Mouse (Mus musculus) hindbrain, embryonic 13.5 days (tissue): ENCODE results near the gene Kirrel3. TPM values are rescaled to one million over a fixed set of nuclear protein-coding genes. Genes with fewer than 3 reads are reported as not detected.
A peak's percentile ranks its signal among the peaks of the same experiment; 100 is the strongest.

ENCODE experiments used
- ATAC-seq: fragments of 200-750 bp; cut with Nextera tagmentation; 2 replicates; pipeline ENCODE4 v1.8.0; 2017; ENCODE audit warnings: moderate TSS enrichment; ENCODE audit not compliant: low FRiP score
- H3K27ac ChIP-seq: fragments of 300-500 bp; sonication (generic); 2 replicates; pipeline ENCODE4 v1.5.1; 2015; ENCODE audit warnings: inconsistent platforms, mild to moderate bottlenecking, moderate library complexity
- H3K27me3 ChIP-seq: fragments of 300-500 bp; sonication (generic); 2 replicates; pipeline ENCODE4 v1.6.1; 2015; ENCODE audit warnings: mild to moderate bottlenecking, inconsistent platforms
- H3K36me3 ChIP-seq: fragments of 300-500 bp; sonication (generic); 2 replicates; pipeline ENCODE4 v1.6.1; 2015; ENCODE audit warnings: mild to moderate bottlenecking, inconsistent platforms
- H3K4me1 ChIP-seq: fragments of 300-500 bp; sonication (generic); replicated peaks from 2 replicates; pipeline ENCODE4 v1.6.1; 2015; ENCODE audit warnings: inconsistent platforms
- H3K4me2 ChIP-seq: fragments of 300-500 bp; sonication (generic); 2 replicates; pipeline ENCODE4 v1.6.1; 2015; ENCODE audit warnings: inconsistent platforms, mild to moderate bottlenecking, moderate library complexity
- H3K4me3 ChIP-seq: fragments of 300-500 bp; sonication (generic); 2 replicates; pipeline ENCODE4 v1.5.1; 2015; ENCODE audit warnings: mild to moderate bottlenecking, inconsistent platforms
- H3K9ac ChIP-seq: fragments of 300-500 bp; sonication (generic); 2 replicates; pipeline ENCODE4 v1.6.1; 2015; ENCODE audit warnings: mild to moderate bottlenecking, inconsistent platforms
- H3K9me3 ChIP-seq: fragments of 300-500 bp; sonication (generic); 2 replicates; pipeline ENCODE4 v1.6.1; 2016; ENCODE audit warnings: inconsistent platforms
- WGBS: fragments of 180-500 bp; shearing (Covaris S2); methylation state at CpG from one replicate; pipeline ENCODE4 v1.1.7; 2015; 5-methylcytosine and 5-hydroxymethylcytosine counted together
- polyA plus RNA-seq: library from polyadenylated mRNA; unstranded; fragments of >200 nt; fragmentation: Nextera tagmentation; extraction: Ambion mirVana; gene quantifications from 2 replicates; pipeline ENCODE4 v1.2.1, GENCODE M21; 2015

The Kirrel3 gene
- polyA plus RNA-seq, 1 experiment from 2014 or later = 26.2 TPM

GRCm38 (mm10) chr9:34770951-34771350 lies 285.3 kb downstream of the Kirrel3 start:
- WGBS = 92% methylated on average over 4 of the region's 4 CpGs
- Histone ChIP-seq H3K36me3 (no peaks in the 10 kb centered on the region), H3K4me2 (no peak overlapping the region), H3K4me1 (peaks cover 10% of the 10 kb centered on the region), H3K4me3 (no peak overlapping the region), H3K9me3 (0 out of 2 replicates have a peak, but pooled peaks cover 4% of the 10 kb centered on the region), H3K9ac (no peak overlapping the region), H3K27me3 (no peaks in the 10 kb centered on the region), H3K27ac (no peak overlapping the region)
- ATAC-seq = no peak

GRCm38 (mm10) chr9:34771401-34771800 lies 285.7 kb downstream of the Kirrel3 start:
- no peaks in the 10 kb centered on the region for H3K36me3 ChIP-seq
- no peak overlapping the region for H3K27ac ChIP-seq
- no peak overlapping the region for H3K9ac ChIP-seq
- no peak for ATAC-seq
- peaks cover 10% of the 10 kb centered on the region for H3K4me1 ChIP-seq
- 0 out of 2 replicates have a peak, but pooled peaks cover 4% of the 10 kb centered on the region for H3K9me3 ChIP-seq
- H3K27me3 ChIP-seq = no peaks in the 10 kb centered on the region
- no peak overlapping the region for H3K4me3 ChIP-seq
- H3K4me2 ChIP-seq = no peak overlapping the region

DNA sequence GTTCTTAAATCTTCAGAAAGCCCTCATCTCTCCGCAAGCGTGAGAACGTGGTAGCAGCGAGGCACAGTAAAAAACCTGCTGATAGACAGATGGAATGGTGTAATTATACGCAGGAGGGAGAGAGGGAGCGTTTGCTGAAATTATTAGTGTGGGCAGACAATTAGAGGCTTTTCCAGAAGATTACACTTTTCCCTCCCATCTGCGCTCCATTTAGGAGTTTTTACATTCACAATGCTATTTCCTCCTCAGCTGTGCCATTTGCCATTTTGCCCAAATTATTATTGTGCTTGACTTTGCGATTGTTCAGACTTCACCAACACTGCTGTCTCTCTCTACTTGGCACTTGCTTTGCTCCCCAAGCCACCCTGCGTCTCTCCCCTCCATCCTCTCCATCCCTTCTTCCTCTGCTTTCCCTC lies 286.3 kb downstream of the Kirrel3 start:
- no peak overlapping the region for H3K4me3 ChIP-seq
- H3K4me2 ChIP-seq = no peak overlapping the region
- H3K4me1 ChIP-seq = peaks cover 5% of the 10 kb centered on the region; the same call in 1 of the 2 replicates
- no peak overlapping the region for H3K27ac ChIP-seq
- 0 out of 2 replicates have a peak, but pooled peaks cover 4% of the 10 kb centered on the region for H3K9me3 ChIP-seq
- ATAC-seq = no peak
- WGBS = 78% methylated on average over 9 of the region's 9 CpGs
- no peak overlapping the region for H3K9ac ChIP-seq
- no peaks in the 10 kb centered on the region for H3K27me3 ChIP-seq
- no peaks in the 10 kb centered on the region for H3K36me3 ChIP-seq

- Histone ChIP-seq H3K4me2 (no peak overlapping the region), H3K4me3 (no peak overlapping the region), H3K27me3 (no peaks in the 10 kb centered on the region), H3K9ac (no peak overlapping the region), H3K4me1 (peaks cover 12% of the 10 kb centered on the region; the same call in 1 of the 2 replicates), H3K9me3 (no peaks in the 10 kb centered on the region), H3K27ac (no peak overlapping the region), H3K36me3 (no peaks in the 10 kb centered on the region)
- ATAC-seq = no peak
- WGBS = 85% methylated on average over 3 of the region's 3 CpGs
Observed at GRCm38 (mm10) chr9:34781356-34781755, 295.7 kb downstream of the Kirrel3 start.

GRCm38 (mm10) chr9:34787915-34788314 lies 302.2 kb downstream of the Kirrel3 start:
- H3K9ac ChIP-seq = no peak overlapping the region
- no peaks in the 10 kb centered on the region for H3K27me3 ChIP-seq
- H3K4me1 ChIP-seq = peaks cover 24% of the 10 kb centered on the region
- H3K27ac ChIP-seq = no peak overlapping the region
- H3K36me3 ChIP-seq = no peaks in the 10 kb centered on the region
- H3K4me3 ChIP-seq = no peak overlapping the region
- no peak for ATAC-seq
- 73% methylated on average over 3 of the region's 3 CpGs for WGBS
- no peaks in the 10 kb centered on the region for H3K9me3 ChIP-seq
- no peak overlapping the region for H3K4me2 ChIP-seq

DNA sequence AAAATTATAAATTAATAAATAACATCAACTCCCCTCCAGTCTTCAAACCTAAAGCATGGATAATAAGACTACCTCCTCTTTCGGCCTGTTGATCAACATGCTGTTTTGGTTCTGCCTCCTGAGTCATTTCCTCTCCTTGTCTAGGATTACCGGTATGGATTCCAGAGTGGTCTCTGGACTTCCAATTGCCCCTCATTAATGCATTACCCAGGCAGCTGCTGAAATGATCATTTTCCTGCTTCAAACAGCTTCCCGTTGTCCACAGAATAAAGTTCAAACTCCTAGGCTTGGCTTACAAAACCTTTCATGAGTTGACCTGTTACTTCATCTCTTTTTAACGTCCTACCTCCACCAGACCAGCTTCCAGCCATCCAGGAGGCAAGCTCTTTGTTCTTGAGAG lies 309.5 kb downstream of the Kirrel3 start:
- no peaks in the 10 kb centered on the region for H3K9me3 ChIP-seq
- 29% methylated on average over 4 of the region's 4 CpGs for WGBS
- no peak for ATAC-seq
- H3K4me3 ChIP-seq = no peak overlapping the region
- H3K4me1 ChIP-seq = peaks cover 16% of the 10 kb centered on the region
- no peak overlapping the region for H3K4me2 ChIP-seq
- no peaks in the 10 kb centered on the region for H3K36me3 ChIP-seq
- no peaks in the 10 kb centered on the region for H3K27me3 ChIP-seq
- no peak overlapping the region for H3K27ac ChIP-seq
- H3K9ac ChIP-seq = no peak overlapping the region

- Histone ChIP-seq H3K27me3 (no peaks in the 10 kb centered on the region), H3K4me2 (no peak overlapping the region), H3K9ac (no peak overlapping the region), H3K9me3 (no peaks in the 10 kb centered on the region), H3K4me1 (no peaks in the 10 kb centered on the region; the same call in 1 of the 2 replicates), H3K27ac (no peak overlapping the region), H3K4me3 (no peak overlapping the region), H3K36me3 (no peaks in the 10 kb centered on the region)
- ATAC-seq = no peak
- 64% methylated on average over 6 of the region's 6 CpGs for WGBS
Observed at GRCm38 (mm10) chr9:34797688-34798339, 312.1 kb downstream of the Kirrel3 start.

- Histone ChIP-seq H3K4me3 (no peak overlapping the region), H3K9me3 (no peaks in the 10 kb centered on the region), H3K27me3 (no peaks in the 10 kb centered on the region), H3K4me1 (no peaks in the 10 kb centered on the region; the same call in 1 of the 2 replicates), H3K4me2 (no peak overlapping the region), H3K27ac (no peak overlapping the region), H3K36me3 (no peaks in the 10 kb centered on the region), H3K9ac (no peak overlapping the region)
- 76% methylated on average over 6 of the region's 6 CpGs for WGBS
- no peak for ATAC-seq
Observed at GRCm38 (mm10) chr9:34801662-34802061, 316.0 kb downstream of the Kirrel3 start.

- Histone ChIP-seq H3K9ac (no peak overlapping the region), H3K4me2 (no peak overlapping the region), H3K4me1 (peaks cover 12% of the 10 kb centered on the region), H3K9me3 (no peaks in the 10 kb centered on the region), H3K27me3 (no peaks in the 10 kb centered on the region), H3K36me3 (no peaks in the 10 kb centered on the region), H3K4me3 (no peak overlapping the region), H3K27ac (no peak overlapping the region)
- no peak for ATAC-seq
- WGBS = 85% methylated on average over 3 of the region's 3 CpGs
Observed at GRCm38 (mm10) chr9:34806854-34807253, 321.2 kb downstream of the Kirrel3 start.

- Histone ChIP-seq H3K9me3 (no peaks in the 10 kb centered on the region), H3K9ac (no peak overlapping the region), H3K36me3 (no peaks in the 10 kb centered on the region), H3K4me1 (peaks cover 12% of the 10 kb centered on the region), H3K4me2 (no peak overlapping the region), H3K4me3 (no peak overlapping the region), H3K27ac (0 out of 2 replicates have a peak overlapping the region, but pooled peaks have one; percentile 31), H3K27me3 (no peaks in the 10 kb centered on the region)
- peak; percentile 28; the same call in 1 of the 2 replicates for ATAC-seq
- WGBS = 53% methylated on average over 5 of the region's 5 CpGs
Observed at GRCm38 (mm10) chr9:34809993-34810513, 324.4 kb downstream of the Kirrel3 start.

DNA sequence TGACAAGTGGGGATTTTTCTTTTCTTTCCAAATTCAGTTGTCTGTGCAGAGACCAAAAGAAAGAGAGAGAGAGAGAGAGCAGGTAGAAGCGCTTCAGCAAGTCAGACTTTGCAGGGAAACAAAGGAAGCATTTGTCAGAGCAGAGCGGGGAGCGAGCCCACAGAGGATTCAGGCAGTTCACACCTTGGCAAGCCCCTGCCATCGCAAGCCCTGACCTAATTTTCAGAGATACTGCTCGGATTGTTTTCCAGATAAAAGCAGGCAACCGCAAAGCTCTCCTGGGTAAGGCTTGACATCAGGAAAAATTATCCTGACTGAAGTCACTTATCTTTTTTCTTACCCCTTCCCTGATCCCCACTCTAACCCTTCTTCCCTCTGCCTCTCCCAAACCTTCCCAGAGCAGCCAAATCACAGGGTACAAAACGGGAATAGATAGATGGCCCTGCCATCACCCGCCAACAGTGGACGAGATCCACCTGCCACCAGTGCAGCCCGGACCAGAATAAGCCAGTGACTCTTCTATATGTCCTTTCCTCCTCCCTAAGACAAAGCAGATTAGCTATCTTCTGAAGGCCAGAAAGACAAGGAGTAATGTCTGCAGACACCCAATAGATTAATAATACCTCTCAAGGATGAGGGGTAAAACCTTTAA lies 332.8 kb downstream of the Kirrel3 start:
- Histone ChIP-seq H3K27me3 (no peaks in the 10 kb centered on the region), H3K4me1 (peaks cover 15% of the 10 kb centered on the region; the same call in 1 of the 2 replicates), H3K27ac (0 out of 2 replicates have a peak overlapping the region, but pooled peaks have one; percentile 3), H3K9me3 (no peaks in the 10 kb centered on the region), H3K9ac (no peak overlapping the region), H3K36me3 (no peaks in the 10 kb centered on the region), H3K4me2 (no peak overlapping the region), H3K4me3 (no peak overlapping the region)
- WGBS = 36% methylated on average over 10 of the region's 10 CpGs
- no peak for ATAC-seq

DNA sequence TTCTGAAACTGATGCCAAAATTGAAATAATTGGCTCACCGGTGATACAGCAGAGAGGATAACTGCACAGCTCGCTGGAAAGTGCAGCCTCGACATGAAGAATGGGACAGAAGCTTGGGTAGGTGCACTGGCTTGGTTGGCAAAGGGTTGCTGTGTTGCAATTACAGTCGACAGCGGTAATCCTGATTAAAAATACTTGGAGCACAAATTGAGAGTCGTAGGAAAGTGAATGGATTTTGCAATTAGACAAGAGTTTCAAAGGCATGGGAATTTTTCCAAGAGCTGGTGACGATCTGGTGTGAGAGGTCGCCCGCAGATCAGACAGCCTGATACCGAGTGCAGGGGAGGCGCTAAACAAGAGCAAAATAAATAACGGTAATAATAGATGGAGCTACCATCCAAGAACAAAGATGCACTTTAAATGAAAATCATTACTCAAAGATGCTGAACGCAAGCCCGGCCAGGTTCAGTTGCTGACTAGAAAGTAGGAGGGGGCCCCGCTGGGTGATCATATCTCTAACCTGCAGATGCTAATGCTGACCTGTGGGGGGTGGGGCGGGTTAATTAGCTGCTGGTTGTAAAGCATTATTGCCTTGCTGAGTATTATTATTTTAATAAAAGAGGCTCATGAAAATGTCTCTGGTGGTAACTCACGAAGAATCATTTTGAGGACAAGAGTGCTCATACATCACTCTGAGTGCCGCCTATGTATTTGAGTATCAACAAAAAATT lies 338.8 kb downstream of the Kirrel3 start:
- 66% methylated on average over 18 of the region's 18 CpGs for WGBS
- no peak overlapping the region for H3K4me2 ChIP-seq

More for the DNA sequence above, 338.8 kb downstream of the Kirrel3 start:
- no peaks in the 10 kb centered on the region for H3K27me3 ChIP-seq
- H3K4me1 ChIP-seq = peaks cover 27% of the 10 kb centered on the region
- no peak overlapping the region for H3K9ac ChIP-seq
- peak overlapping the region; percentile 70 for H3K27ac ChIP-seq
- no peaks in the 10 kb centered on the region for H3K9me3 ChIP-seq
- H3K4me3 ChIP-seq = no peak overlapping the region
- no peaks in the 10 kb centered on the region for H3K36me3 ChIP-seq
- no peak; the same call in 1 of the 2 replicates for ATAC-seq
